Mouse (Mus musculus) midbrain, postnatal 0 days (tissue): ENCODE measurements at regions not wholly inside any gene's neighbourhood (a gene's known extent, or its start where the extent isn't known, plus 50 kb on each side); places are given as distances from the start of the nearest gene placed in this dataset.

Source experiments
- ATAC-seq: fragments of 200-750 bp; cut with Nextera tagmentation; 2 replicates; pipeline ENCODE4 v1.8.0; 2017; ENCODE audit warnings: moderate number of reproducible peaks, mild to moderate bottlenecking, moderate TSS enrichment, moderate library complexity; ENCODE audit not compliant: low FRiP score
- DNase-seq: peaks from one replicate; pipeline ENCODE4 v3.0.0-alpha.2; 2015; ENCODE audit warnings: low spot score
- H3K27ac ChIP-seq: fragments of 300-500 bp; sonication (generic); 2 replicates; pipeline ENCODE4 v1.5.1; 2014; ENCODE audit warnings: low read depth, mild to moderate bottlenecking, low read length, mixed read lengths
- H3K27me3 ChIP-seq: fragments of 300-500 bp; sonication (generic); 2 replicates; pipeline ENCODE4 v1.6.1; 2014; ENCODE audit warnings: low read length, control low read depth, mixed read lengths; ENCODE audit not compliant: insufficient read depth
- H3K36me3 ChIP-seq: fragments of 300-500 bp; sonication (generic); 2 replicates; pipeline ENCODE4 v1.6.1; 2014; ENCODE audit warnings: low read length, control low read depth, mixed read lengths; ENCODE audit not compliant: insufficient read depth
- H3K4me1 ChIP-seq: fragments of 300-500 bp; sonication (generic); 2 replicates; pipeline ENCODE4 v1.6.1; 2014; ENCODE audit warnings: mild to moderate bottlenecking, control low read depth, antibody characterized with exemption, low read length, mixed read lengths; ENCODE audit not compliant: insufficient read depth
- H3K4me2 ChIP-seq: fragments of 300-500 bp; sonication (generic); 2 replicates; pipeline ENCODE4 v1.6.1; 2014; ENCODE audit warnings: low read depth, mild to moderate bottlenecking, low read length, mixed read lengths; ENCODE audit not compliant: poor library complexity, severe bottlenecking
- H3K4me3 ChIP-seq: fragments of 300-500 bp; sonication (generic); 2 replicates; pipeline ENCODE4 v1.5.1; 2014; ENCODE audit warnings: low read depth, mild to moderate bottlenecking, low read length, moderate library complexity
- H3K9ac ChIP-seq: fragments of 300-500 bp; sonication (generic); replicated peaks from 2 replicates; pipeline ENCODE4 v1.6.1; 2014; ENCODE audit warnings: mild to moderate bottlenecking, low read length, moderate library complexity, mixed read lengths; ENCODE audit not compliant: poor library complexity, severe bottlenecking
- H3K9me3 ChIP-seq: fragments of 300-500 bp; sonication (generic); 2 replicates; pipeline ENCODE4 v1.6.1; 2016; ENCODE audit warnings: low read length, control low read depth
- CTCF ChIP-seq: IDR thresholded peaks from 2 replicates; pipeline ENCODE4 v1.5.1; 2016; ENCODE audit warnings: antibody characterized with exemption, mild to moderate bottlenecking
- WGBS: fragments of 180-500 bp; shearing (Covaris S2); extraction: QIAGEN DNeasy Blood & Tissue Kit; methylation state at CpG from one replicate; pipeline ENCODE4 v1.1.7; 2014; 5-methylcytosine and 5-hydroxymethylcytosine counted together

- Histone ChIP-seq H3K9ac (no peak overlapping the region), H3K27ac (no peak overlapping the region), H3K36me3 (no peaks in the 10 kb centered on the region), H3K27me3 (no peaks in the 10 kb centered on the region), H3K4me2 (no peak overlapping the region), H3K4me1 (no peaks in the 10 kb centered on the region), H3K4me3 (no peak overlapping the region), H3K9me3 (no peaks in the 10 kb centered on the region)
- 82% methylated on average over 3 of the region's 3 CpGs for WGBS
- TF ChIP-seq CTCF, result no peak
- no peak for DNase-seq
- ATAC-seq, result no peak
These were observed 108.6 kb downstream of the Diras2 start for GRCm38 (mm10) chr13:52422456-52422855.

GRCm38 (mm10) chr13:52428527-52428926 lies 102.6 kb downstream of the Diras2 start:
- H3K36me3 ChIP-seq, result no peaks in the 10 kb centered on the region
- ATAC-seq (no peak), DNase-seq (no peak)
- no peak overlapping the region for H3K4me2 ChIP-seq
- no peak for TF ChIP-seq CTCF
- no peaks in the 10 kb centered on the region for H3K4me1 ChIP-seq
- no peak overlapping the region for H3K27ac ChIP-seq
- H3K27me3 ChIP-seq, result no peaks in the 10 kb centered on the region
- 62% methylated on average over 5 of the region's 5 CpGs for WGBS
- H3K4me3 ChIP-seq, result no peak overlapping the region
- H3K9me3 ChIP-seq, result no peaks in the 10 kb centered on the region
- no peak overlapping the region for H3K9ac ChIP-seq

GRCm38 (mm10) chr13:52436756-52437155 lies 94.3 kb downstream of the Diras2 start:
- Histone ChIP-seq H3K9ac (no peak overlapping the region), H3K4me2 (no peak overlapping the region), H3K4me3 (no peak overlapping the region), H3K4me1 (no peaks in the 10 kb centered on the region), H3K9me3 (no peaks in the 10 kb centered on the region), H3K27me3 (no peaks in the 10 kb centered on the region), H3K27ac (no peak overlapping the region), H3K36me3 (no peaks in the 10 kb centered on the region)
- ATAC-seq, result no peak
- no peak for TF ChIP-seq CTCF
- DNase-seq, result no peak
- WGBS, result 85% methylated on average over 8 of the region's 8 CpGs

- DNase-seq (no peak), ATAC-seq (no peak)
- Histone ChIP-seq H3K36me3 (no peaks in the 10 kb centered on the region), H3K4me3 (no peak overlapping the region), H3K4me1 (no peaks in the 10 kb centered on the region), H3K27me3 (no peaks in the 10 kb centered on the region), H3K4me2 (no peak overlapping the region), H3K27ac (no peak overlapping the region), H3K9ac (no peak overlapping the region), H3K9me3 (no peaks in the 10 kb centered on the region)
- whole genome bisulfite sequencing, result 73% methylated on average over 10 of the region's 10 CpGs
- no peak for TF ChIP-seq CTCF
These were observed 85.6 kb downstream of the Diras2 start for GRCm38 (mm10) chr13:52445513-52445912.

- no peak for DNase-seq
- no peaks in the 10 kb centered on the region for H3K9me3 ChIP-seq
- no peak overlapping the region for H3K27ac ChIP-seq
- no peak for ATAC-seq
- no peaks in the 10 kb centered on the region for H3K27me3 ChIP-seq
- no peak overlapping the region for H3K4me2 ChIP-seq
- WGBS, result 84% methylated on average over 11 of the region's 11 CpGs
- H3K4me3 ChIP-seq, result no peak overlapping the region
- no peaks in the 10 kb centered on the region for H3K36me3 ChIP-seq
- H3K9ac ChIP-seq, result no peak overlapping the region
- peaks cover 3% of the 10 kb centered on the region; the same call in 1 of the 2 replicates for H3K4me1 ChIP-seq
- TF ChIP-seq CTCF, result no peak
These were observed 82.2 kb downstream of the Diras2 start for GRCm38 (mm10) chr13:52448902-52449301.

GRCm38 (mm10) chr13:52451486-52451885 lies 79.6 kb downstream of the Diras2 start:
- no peaks in the 10 kb centered on the region for H3K27me3 ChIP-seq
- H3K4me1 ChIP-seq, result peaks cover 3% of the 10 kb centered on the region; the same call in 1 of the 2 replicates
- no peak overlapping the region for H3K4me2 ChIP-seq
- DNase-seq, result no peak
- ATAC-seq, result no peak
- H3K36me3 ChIP-seq, result no peaks in the 10 kb centered on the region
- no peak overlapping the region for H3K4me3 ChIP-seq
- no peaks in the 10 kb centered on the region for H3K9me3 ChIP-seq
- WGBS, result 32% methylated on average over 9 of the region's 9 CpGs
- H3K27ac ChIP-seq, result no peak overlapping the region
- H3K9ac ChIP-seq, result no peak overlapping the region
- TF ChIP-seq CTCF, result no peak
